Mouse (Mus musculus) B cell, adult 62 days (primary cell): Measurements from ENCODE around the gene Srek1ip1. TPM values are rescaled to one million over a fixed set of nuclear protein-coding genes. Genes with fewer than 3 reads are reported as not detected.

ENCODE experiments used
- total RNA-seq: library from RNA; stranded (reverse); gene quantifications from 4 replicates; pipeline ENCODE4 v1.2.4, GENCODE M21; 2023

Gene Srek1ip1
- 9.1 to 14.7 TPM (median 12.4 TPM) in 4 replicates for total RNA-seq

GRCm38 (mm10) chr13:104792184-104792583, at the start of gene Srek1ip1:
Gene Srek1ip1, plus strand, starts transcription at chr13:104792484.

DNA sequence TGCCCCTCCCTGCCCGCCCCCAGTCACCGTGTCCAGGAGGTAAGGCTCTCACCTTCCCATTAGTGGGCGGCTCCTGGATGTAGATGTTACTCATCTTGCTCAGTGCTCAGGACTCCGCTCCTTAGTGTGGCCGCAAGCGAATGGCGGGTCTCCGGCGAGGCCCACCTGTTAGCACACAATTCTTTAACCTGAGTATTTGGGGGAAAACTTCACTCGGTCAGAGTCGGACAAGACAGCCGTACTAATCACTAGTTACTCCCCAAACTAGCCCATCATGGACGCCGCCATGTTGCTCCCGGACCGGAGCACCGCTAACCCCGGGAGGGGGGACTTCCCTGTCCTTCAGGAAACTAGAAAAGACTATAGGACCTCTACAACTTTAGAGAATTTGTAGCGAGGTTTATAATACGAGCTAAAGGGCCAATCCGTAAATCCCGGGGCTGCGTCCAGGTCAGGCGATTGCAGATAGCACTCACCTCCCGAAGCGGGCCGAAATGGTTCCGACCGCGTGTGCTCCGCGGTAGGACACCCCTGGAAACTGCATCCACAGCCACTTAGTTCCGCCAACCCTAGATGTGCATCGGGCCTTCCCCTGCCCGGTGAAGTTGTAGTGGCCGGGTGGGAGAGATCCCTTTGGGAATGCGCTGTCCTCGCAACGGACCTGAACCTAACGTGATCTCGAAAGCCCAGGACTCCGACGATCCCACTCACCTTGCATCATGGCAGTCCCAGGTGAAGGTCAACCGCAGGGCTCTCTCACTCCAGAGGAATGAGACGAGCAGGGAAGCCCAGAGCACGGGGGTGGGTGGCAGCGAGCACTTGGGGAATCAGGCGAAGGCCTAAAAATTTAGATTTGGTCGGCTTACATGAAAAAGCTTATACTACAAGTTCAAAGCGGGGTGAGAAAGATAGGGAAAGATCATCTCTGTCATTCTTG, 24.6 kb downstream of the Srek1ip1 start, which contains the start of gene Cwc27:
Gene Cwc27 (minus strand): TSS at position 508 of the 937 bp plus-strand sequence.

DNA sequence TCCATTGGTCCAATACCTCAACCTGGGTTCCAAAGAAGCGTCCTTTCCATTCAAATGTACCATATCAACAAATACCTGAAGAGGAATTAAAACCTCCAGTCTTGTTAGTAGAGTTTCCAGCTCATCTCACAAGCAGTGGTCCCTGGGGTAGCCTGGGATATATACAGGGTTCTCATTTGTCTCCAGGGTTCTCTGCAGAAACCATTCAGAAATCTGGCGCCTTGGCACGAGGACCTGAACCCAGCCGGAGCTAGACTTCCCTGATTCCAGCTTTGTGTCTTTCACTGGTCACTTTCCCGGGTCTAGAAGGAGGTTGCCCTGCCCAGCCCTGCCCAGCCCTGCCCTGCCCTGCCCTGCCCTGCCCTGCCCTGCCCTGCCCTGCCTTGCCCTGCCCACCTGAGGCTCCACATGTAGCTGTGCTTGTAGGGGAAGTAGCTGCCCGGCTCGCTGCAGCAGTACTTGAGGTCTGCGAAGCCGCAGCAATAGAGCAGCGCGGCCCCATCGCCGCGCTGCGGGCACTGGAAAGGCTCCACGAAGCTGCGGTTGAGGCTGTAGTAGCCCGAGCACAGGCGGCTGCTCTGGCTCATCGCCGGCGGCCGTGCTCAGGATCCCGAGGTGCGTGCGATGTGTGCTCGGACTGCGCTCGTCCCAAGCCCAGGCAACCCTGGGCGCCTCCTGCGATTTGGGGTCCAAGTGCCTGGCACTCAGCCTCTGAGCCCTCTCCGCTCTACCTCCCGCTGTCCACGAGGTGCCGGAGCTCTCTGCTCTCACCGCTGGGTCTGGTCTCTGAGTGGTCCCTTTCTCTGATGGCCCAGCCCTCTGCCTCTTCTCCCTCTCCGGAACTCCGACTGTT, 71.1 kb downstream of the Srek1ip1 start, which contains the start of gene Shisal2b:
Gene Shisal2b (minus strand): TSS at position 767 of the 853 bp plus-strand sequence.

Other genes with a start within 250 kb of the Srek1ip1 start
- gene Cwc27, start 24.7 kb downstream of the Srek1ip1 start, total RNA-seq, result 23.5 to 30.8 TPM (median 26.9 TPM) in 4 replicates
- gene Shisal2b, start 71.4 kb downstream of the Srek1ip1 start, total RNA-seq, result not detected in 4 replicates